Mouse (Mus musculus): ENCODE results near the gene Mecom.

GRCm38 (mm10) chr3:29903596-29904308 lies 644.1 kb downstream of the Mecom start:
- TF ChIP-seq POLR2A (IDR thresholded peaks at IDR 0.05; ENCODE audit: insufficient read length, low read depth) = no peak
- TF ChIP-seq TCF12 (IDR thresholded peaks at IDR 0.05; ENCODE audit: insufficient read depth, poor library complexity, severe bottlenecking) = no peak
- no peak for TF ChIP-seq SRF (IDR thresholded peaks at IDR 0.05; ENCODE audit: control insufficient read depth, insufficient read length, low read depth)
